Mouse (Mus musculus): ENCODE results near the gene Dapk2. TPM values are rescaled to one million over a fixed set of nuclear protein-coding genes. Genes with fewer than 3 reads are reported as not detected.

Dapk2 gene
- polyA plus RNA-seq, 1 experiment from 2014 or later: 6.7 TPM

GRCm38 (mm10) chr9:66294980-66295410 is 137.0 kb downstream of the Dapk2 start:
- peak; percentile 59 for ATAC-seq (ENCODE audit: low FRiP score)
- Histone ChIP-seq H3K4me2 (no peak overlapping the region), H3K9ac (ENCODE audit: low read length) (no peak overlapping the region), H3K9me3 (ENCODE audit: control insufficient read depth, low read length) (no peaks in the 10 kb centered on the region), H3K4me1 (ENCODE audit: control insufficient read depth, insufficient read depth, low read length) (peaks cover 9% of the 10 kb centered on the region; the same call in 1 of the 2 replicates), H3K27me3 (ENCODE audit: control insufficient read depth, insufficient read depth, low read length) (no peaks in the 10 kb centered on the region), H3K4me3 (ENCODE audit: low read depth, low read length) (no peak overlapping the region), H3K27ac (ENCODE audit: low read depth, low read length) (no peak overlapping the region; the same call in 1 of the 2 replicates), H3K36me3 (ENCODE audit: control insufficient read depth, insufficient read depth, low read length) (no peaks in the 10 kb centered on the region)
- peak; percentile 79 for DNase-seq (ENCODE audit: low spot score, missing footprints)
- WGBS: 12% methylated on average over 3 of the region's 3 CpGs

GRCm38 (mm10) chr9:66295577-66296120 is 137.6 kb downstream of the Dapk2 start:
- Histone ChIP-seq H3K27me3 (ENCODE audit: control insufficient read depth, insufficient read depth, low read length) (no peaks in the 10 kb centered on the region), H3K4me2 (no peak overlapping the region), H3K4me1 (ENCODE audit: control insufficient read depth, insufficient read depth, low read length) (peaks cover 9% of the 10 kb centered on the region; the same call in 1 of the 2 replicates), H3K4me3 (ENCODE audit: low read depth, low read length) (no peak overlapping the region), H3K9me3 (ENCODE audit: control insufficient read depth, low read length) (no peaks in the 10 kb centered on the region), H3K36me3 (ENCODE audit: control insufficient read depth, insufficient read depth, low read length) (no peaks in the 10 kb centered on the region), H3K27ac (ENCODE audit: low read depth, low read length) (no peak overlapping the region), H3K9ac (ENCODE audit: low read length) (no peak overlapping the region)
- ATAC-seq (ENCODE audit: low FRiP score) (no peak), DNase-seq (ENCODE audit: low spot score, missing footprints) (peak; percentile 62)
- WGBS: 78% methylated on average over 6 of the region's 6 CpGs

- DNase-seq (ENCODE audit: low spot score, missing footprints): no peak
- peaks cover 9% of the 10 kb centered on the region; the same call in 1 of the 2 replicates for H3K4me1 ChIP-seq (ENCODE audit: control insufficient read depth, insufficient read depth, low read length)
- H3K9me3 ChIP-seq (ENCODE audit: control insufficient read depth, low read length): no peaks in the 10 kb centered on the region
- H3K4me2 ChIP-seq: no peak overlapping the region
- no peaks in the 10 kb centered on the region for H3K36me3 ChIP-seq (ENCODE audit: control insufficient read depth, insufficient read depth, low read length)
- no peak overlapping the region for H3K9ac ChIP-seq (ENCODE audit: low read length)
- 89% methylated on average over 4 of the region's 4 CpGs for WGBS
- H3K4me3 ChIP-seq (ENCODE audit: low read depth, low read length): no peak overlapping the region
- no peaks in the 10 kb centered on the region for H3K27me3 ChIP-seq (ENCODE audit: control insufficient read depth, insufficient read depth, low read length)
- no peak for ATAC-seq (ENCODE audit: low FRiP score)
- H3K27ac ChIP-seq (ENCODE audit: low read depth, low read length): no peak overlapping the region
These were observed 140.8 kb downstream of the Dapk2 start for GRCm38 (mm10) chr9:66298783-66299182.

GRCm38 (mm10) chr9:66300448-66301027 is 142.5 kb downstream of the Dapk2 start:
- WGBS: 85% methylated on average over 2 of the region's 2 CpGs
- H3K4me3 ChIP-seq (ENCODE audit: low read depth, low read length): no peak overlapping the region
- no peak for DNase-seq (ENCODE audit: low spot score, missing footprints)
- no peak overlapping the region for H3K4me2 ChIP-seq
- peaks cover 3% of the 10 kb centered on the region; the same call in 1 of the 2 replicates for H3K4me1 ChIP-seq (ENCODE audit: control insufficient read depth, insufficient read depth, low read length)
- H3K27me3 ChIP-seq (ENCODE audit: control insufficient read depth, insufficient read depth, low read length): no peaks in the 10 kb centered on the region
- H3K36me3 ChIP-seq (ENCODE audit: control insufficient read depth, insufficient read depth, low read length): no peaks in the 10 kb centered on the region
- no peaks in the 10 kb centered on the region for H3K9me3 ChIP-seq (ENCODE audit: control insufficient read depth, low read length)
- no peak overlapping the region for H3K9ac ChIP-seq (ENCODE audit: low read length)
- ATAC-seq (ENCODE audit: low FRiP score): no peak
- H3K27ac ChIP-seq (ENCODE audit: low read depth, low read length): no peak overlapping the region

GRCm38 (mm10) chr9:66304320-66305090 is 146.5 kb downstream of the Dapk2 start:
- DNase-seq (ENCODE audit: low spot score, missing footprints) (no peak), ATAC-seq (ENCODE audit: low FRiP score) (no peak)
- no peaks in the 10 kb centered on the region for H3K4me1 ChIP-seq (ENCODE audit: control insufficient read depth, insufficient read depth, low read length)

GRCm38 (mm10) chr9:66305121-66306112 is 147.4 kb downstream of the Dapk2 start:
- Histone ChIP-seq H3K4me2 (no peak overlapping the region), H3K27me3 (ENCODE audit: control insufficient read depth, insufficient read depth, low read length) (no peaks in the 10 kb centered on the region), H3K4me3 (ENCODE audit: low read depth, low read length) (no peak overlapping the region), H3K36me3 (ENCODE audit: control insufficient read depth, insufficient read depth, low read length) (no peaks in the 10 kb centered on the region), H3K27ac (ENCODE audit: low read depth, low read length) (no peak overlapping the region), H3K4me1 (ENCODE audit: control insufficient read depth, insufficient read depth, low read length) (no peaks in the 10 kb centered on the region), H3K9ac (ENCODE audit: low read length) (no peak overlapping the region), H3K9me3 (ENCODE audit: control insufficient read depth, low read length) (no peaks in the 10 kb centered on the region)
- ATAC-seq (ENCODE audit: low FRiP score) (no peak), DNase-seq (ENCODE audit: low spot score, missing footprints) (no peak)
- WGBS: 61% methylated on average over 25 of the region's 25 CpGs

More at GRCm38 (mm10) chr9:66304320-66305090, 146.5 kb downstream of the Dapk2 start:
- no peak overlapping the region for H3K4me2 ChIP-seq
- no peaks in the 10 kb centered on the region for H3K36me3 ChIP-seq (ENCODE audit: control insufficient read depth, insufficient read depth, low read length)
- H3K27ac ChIP-seq (ENCODE audit: low read depth, low read length): no peak overlapping the region
- H3K27me3 ChIP-seq (ENCODE audit: control insufficient read depth, insufficient read depth, low read length): no peaks in the 10 kb centered on the region
- no peaks in the 10 kb centered on the region for H3K9me3 ChIP-seq (ENCODE audit: control insufficient read depth, low read length)
- H3K4me3 ChIP-seq (ENCODE audit: low read depth, low read length): no peak overlapping the region
- no peak overlapping the region for H3K9ac ChIP-seq (ENCODE audit: low read length)
- WGBS: 90% methylated on average over 3 of the region's 3 CpGs

- H3K4me1 ChIP-seq (ENCODE audit: control insufficient read depth, insufficient read depth, low read length): no peaks in the 10 kb centered on the region
- no peaks in the 10 kb centered on the region for H3K27me3 ChIP-seq (ENCODE audit: control insufficient read depth, insufficient read depth, low read length)
- WGBS: 79% methylated on average over 3 of the region's 3 CpGs
- H3K9me3 ChIP-seq (ENCODE audit: control insufficient read depth, low read length): no peaks in the 10 kb centered on the region
- no peak overlapping the region for H3K4me2 ChIP-seq
- H3K4me3 ChIP-seq (ENCODE audit: low read depth, low read length): no peak overlapping the region
- ATAC-seq (ENCODE audit: low FRiP score) (no peak), DNase-seq (ENCODE audit: low spot score, missing footprints) (no peak)
- H3K9ac ChIP-seq (ENCODE audit: low read length): no peak overlapping the region
- no peaks in the 10 kb centered on the region for H3K36me3 ChIP-seq (ENCODE audit: control insufficient read depth, insufficient read depth, low read length)
- H3K27ac ChIP-seq (ENCODE audit: low read depth, low read length): no peak overlapping the region
These were observed 148.4 kb downstream of the Dapk2 start for GRCm38 (mm10) chr9:66306414-66306813.

GRCm38 (mm10) chr9:66307341-66307740 is 149.3 kb downstream of the Dapk2 start:
- H3K9me3 ChIP-seq (ENCODE audit: control insufficient read depth, low read length): no peaks in the 10 kb centered on the region
- DNase-seq (ENCODE audit: low spot score, missing footprints) (no peak), ATAC-seq (ENCODE audit: low FRiP score) (no peak)
- no peak overlapping the region for H3K4me2 ChIP-seq
- H3K4me3 ChIP-seq (ENCODE audit: low read depth, low read length): no peak overlapping the region
- H3K27me3 ChIP-seq (ENCODE audit: control insufficient read depth, insufficient read depth, low read length): no peaks in the 10 kb centered on the region
- H3K4me1 ChIP-seq (ENCODE audit: control insufficient read depth, insufficient read depth, low read length): no peaks in the 10 kb centered on the region
- 40% methylated on average over 2 of the region's 2 CpGs for WGBS
- no peaks in the 10 kb centered on the region for H3K36me3 ChIP-seq (ENCODE audit: control insufficient read depth, insufficient read depth, low read length)
- H3K9ac ChIP-seq (ENCODE audit: low read length): no peak overlapping the region
- no peak overlapping the region for H3K27ac ChIP-seq (ENCODE audit: low read depth, low read length)
